Mouse (Mus musculus) midbrain, postnatal 0 days (tissue): ENCODE results near the gene Dmtf1. TPM values are rescaled to one million over a fixed set of nuclear protein-coding genes. Genes with fewer than 3 reads are reported as not detected.

Source experiments
- ATAC-seq: fragments of 200-750 bp; cut with Nextera tagmentation; 2 replicates; pipeline ENCODE4 v1.8.0; 2017; ENCODE audit warnings: moderate number of reproducible peaks, mild to moderate bottlenecking, moderate TSS enrichment, moderate library complexity; ENCODE audit not compliant: low FRiP score
- DNase-seq: peaks from one replicate; pipeline ENCODE4 v3.0.0-alpha.2; 2015; ENCODE audit warnings: low spot score
- H3K27ac ChIP-seq: fragments of 300-500 bp; sonication (generic); 2 replicates; pipeline ENCODE4 v1.5.1; 2014; ENCODE audit warnings: low read depth, mild to moderate bottlenecking, low read length, mixed read lengths
- H3K27me3 ChIP-seq: fragments of 300-500 bp; sonication (generic); 2 replicates; pipeline ENCODE4 v1.6.1; 2014; ENCODE audit warnings: low read length, control low read depth, mixed read lengths; ENCODE audit not compliant: insufficient read depth
- H3K36me3 ChIP-seq: fragments of 300-500 bp; sonication (generic); 2 replicates; pipeline ENCODE4 v1.6.1; 2014; ENCODE audit warnings: low read length, control low read depth, mixed read lengths; ENCODE audit not compliant: insufficient read depth
- H3K4me1 ChIP-seq: fragments of 300-500 bp; sonication (generic); 2 replicates; pipeline ENCODE4 v1.6.1; 2014; ENCODE audit warnings: mild to moderate bottlenecking, control low read depth, antibody characterized with exemption, low read length, mixed read lengths; ENCODE audit not compliant: insufficient read depth
- H3K4me2 ChIP-seq: fragments of 300-500 bp; sonication (generic); 2 replicates; pipeline ENCODE4 v1.6.1; 2014; ENCODE audit warnings: low read depth, mild to moderate bottlenecking, low read length, mixed read lengths; ENCODE audit not compliant: poor library complexity, severe bottlenecking
- H3K4me3 ChIP-seq: fragments of 300-500 bp; sonication (generic); 2 replicates; pipeline ENCODE4 v1.5.1; 2014; ENCODE audit warnings: low read depth, mild to moderate bottlenecking, low read length, moderate library complexity
- H3K9ac ChIP-seq: fragments of 300-500 bp; sonication (generic); replicated peaks from 2 replicates; pipeline ENCODE4 v1.6.1; 2014; ENCODE audit warnings: mild to moderate bottlenecking, low read length, moderate library complexity, mixed read lengths; ENCODE audit not compliant: poor library complexity, severe bottlenecking
- H3K9me3 ChIP-seq: fragments of 300-500 bp; sonication (generic); 2 replicates; pipeline ENCODE4 v1.6.1; 2016; ENCODE audit warnings: low read length, control low read depth
- CTCF ChIP-seq: IDR thresholded peaks from 2 replicates; pipeline ENCODE4 v1.5.1; 2016; ENCODE audit warnings: antibody characterized with exemption, mild to moderate bottlenecking
- WGBS: fragments of 180-500 bp; shearing (Covaris S2); extraction: QIAGEN DNeasy Blood & Tissue Kit; methylation state at CpG from one replicate; pipeline ENCODE4 v1.1.7; 2014; 5-methylcytosine and 5-hydroxymethylcytosine counted together
- polyA plus RNA-seq: library from polyadenylated mRNA; unstranded; fragments of >200 nt; fragmentation: Nextera tagmentation; extraction: Ambion mirVana; gene quantifications from 2 replicates; pipeline ENCODE4 v1.2.1, GENCODE M21; 2015
- total RNA-seq: library from RNA; depleted of rRNA; stranded (reverse); fragments of >200 nt; gene quantifications from 2 replicates; pipeline ENCODE4 v1.2.3, GENCODE M21; 2014; rRNA removed

Dmtf1 gene
- total and polyA plus RNA-seq, 2 experiments from 2014 or later, result 29.7 to 38.7 TPM

GRCm38 (mm10) chr5:9069599-9070209 is 91.9 kb downstream of the Dmtf1 start:
- H3K9ac ChIP-seq, result no peak overlapping the region
- no peaks in the 10 kb centered on the region for H3K36me3 ChIP-seq
- H3K4me1 ChIP-seq, result no peaks in the 10 kb centered on the region
- 74% methylated on average over 6 of the region's 6 CpGs for whole genome bisulfite sequencing
- no peak overlapping the region for H3K27ac ChIP-seq
- ATAC-seq (no peak), DNase-seq (no peak)
- H3K4me3 ChIP-seq, result no peak overlapping the region
- no peak overlapping the region for H3K4me2 ChIP-seq
- H3K27me3 ChIP-seq, result no peaks in the 10 kb centered on the region
- H3K9me3 ChIP-seq, result no peaks in the 10 kb centered on the region
- no peak for TF ChIP-seq CTCF

- no peak for TF ChIP-seq CTCF
- Histone ChIP-seq H3K9ac (no peak overlapping the region), H3K9me3 (no peaks in the 10 kb centered on the region), H3K36me3 (no peaks in the 10 kb centered on the region), H3K27me3 (no peaks in the 10 kb centered on the region), H3K4me3 (no peak overlapping the region), H3K4me2 (no peak overlapping the region), H3K27ac (no peak overlapping the region), H3K4me1 (no peaks in the 10 kb centered on the region)
- 59% methylated on average over 2 of the region's 2 CpGs for WGBS
- peak; percentile 74 for DNase-seq
- no peak for ATAC-seq
Observed at GRCm38 (mm10) chr5:9068886-9069285, 92.7 kb downstream of the Dmtf1 start.

Other genes with a start within 250 kb of the Dmtf1 start
- gene Crot, start 164.5 kb downstream of the Dmtf1 start, total RNA-seq, result 16.1 and 19.1 TPM in 2 replicates
- 19.1 and 19.8 TPM in 2 replicates for gene Crot, start 164.5 kb downstream of the Dmtf1 start, polyA plus RNA-seq
- gene Tmem243, start 61.1 kb downstream of the Dmtf1 start, total RNA-seq, result 2.9 and 3.0 TPM in 2 replicates
- gene Tmem243, start 61.1 kb downstream of the Dmtf1 start, polyA plus RNA-seq, result 8.7 and 11.5 TPM in 2 replicates
- 42.9 and 52.3 TPM in 2 replicates for gene 9330182L06Rik, start 104.3 kb upstream of the Dmtf1 start, total RNA-seq
- gene 9330182L06Rik, start 104.3 kb upstream of the Dmtf1 start, polyA plus RNA-seq, result 23.9 and 26.8 TPM in 2 replicates